Mouse (Mus musculus): ENCODE data around the gene Armcx4. TPM values are rescaled to one million over a fixed set of nuclear protein-coding genes. Genes with fewer than 3 reads are reported as not detected.
"Not testable (repeated sequence)": the region's sequence is repeated elsewhere in the genome, so short reads cannot be mapped to it uniquely, and the experiment has no call there.

Gene Armcx4
- 10 to 100 TPM; 51.3 to 51.5 TPM for total RNA-seq (2021)

DNA sequence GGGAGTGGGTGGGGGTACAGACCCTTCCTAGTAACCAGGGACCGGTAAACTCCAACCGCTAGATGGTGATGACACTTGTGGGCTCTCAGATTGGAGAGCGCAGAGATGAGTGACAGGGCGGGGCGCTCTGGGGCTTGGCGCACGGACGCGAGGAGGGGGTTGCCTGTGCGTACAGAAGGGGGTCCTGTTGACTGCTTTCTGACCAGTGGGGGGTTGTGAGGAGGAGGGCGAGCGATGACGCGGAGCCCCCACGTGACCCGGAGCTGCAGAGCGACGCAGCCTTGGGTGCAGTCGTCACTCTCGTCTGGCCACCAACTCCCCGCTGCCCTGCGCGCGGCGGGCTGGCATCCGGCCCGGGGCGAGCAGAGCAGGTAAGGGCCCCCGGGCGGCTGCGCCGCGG lies at the start of gene Armcx4:
Armcx4 (plus strand) TSS at position 253 of the 400 bp plus-strand sequence.
- peak; percentile 71 to 88 for DNase-seq (ENCODE audit: extremely low spot score in 1 of 2, low spot score in 2 of 2)
- intact Hi-C loops (cut with DNase I), result no loop called here

DNA sequence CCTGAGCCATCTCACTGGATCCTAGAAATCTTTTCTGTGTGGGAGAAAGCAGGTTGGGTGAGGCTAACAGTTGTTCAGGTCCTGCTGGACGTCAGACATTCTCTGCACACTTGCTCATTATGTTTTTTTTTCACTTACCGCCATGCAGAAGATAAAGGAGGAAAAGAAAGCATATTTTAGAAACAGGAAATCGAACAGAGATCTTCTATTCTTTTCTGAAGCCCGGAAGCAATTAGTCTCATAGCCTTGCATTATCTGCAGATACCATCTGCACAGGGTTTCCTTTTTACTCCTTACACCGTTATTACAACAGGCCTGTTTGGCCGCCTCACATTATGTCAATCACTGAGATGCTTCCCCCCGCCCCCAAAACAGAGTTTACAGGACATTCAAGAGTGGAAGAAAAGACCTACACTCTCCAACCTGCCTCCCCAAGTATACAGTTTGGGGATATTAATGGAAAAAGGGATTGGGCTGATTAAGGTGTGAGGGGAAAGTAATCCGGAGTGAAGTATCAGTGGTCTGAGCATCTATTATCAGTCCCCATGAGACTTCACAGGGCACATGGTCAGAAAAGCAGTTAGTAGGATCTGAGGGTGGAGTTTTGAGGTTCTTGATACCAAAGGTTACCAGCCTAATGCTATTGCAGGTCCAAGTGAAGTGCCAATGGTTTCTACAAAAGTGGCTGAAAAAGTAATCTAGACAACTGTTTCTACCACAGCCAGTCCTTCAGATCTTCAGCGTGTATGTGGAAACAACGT lies 45.1 kb upstream of the Armcx4 start:
- intact Hi-C loops (cut with DNase I), result no loop called here
- DNase-seq (ENCODE audit: extremely low spot score in 1 of 2, low spot score in 2 of 2), result no peak

DNA sequence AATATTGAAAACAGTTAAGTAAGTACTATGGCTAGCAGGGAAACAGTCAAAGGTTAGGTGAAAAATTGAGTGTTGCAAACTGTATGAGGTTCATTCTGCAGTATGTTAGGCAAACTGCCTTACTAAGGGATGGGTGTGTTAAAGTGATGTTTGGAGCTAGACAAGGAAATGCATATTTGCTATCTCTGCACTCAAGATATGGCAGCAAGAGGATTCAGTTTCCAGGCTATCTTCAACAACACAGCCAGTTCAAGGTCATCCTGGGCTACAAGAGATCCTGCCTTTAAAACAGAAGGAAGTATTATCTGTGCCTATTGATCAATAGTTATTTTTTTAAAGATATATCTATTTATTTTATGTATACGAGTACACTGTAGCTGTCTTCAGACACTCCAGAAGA lies 40.0 kb upstream of the Armcx4 start:
- intact Hi-C loops (cut with DNase I), result loop anchor here (5.0 kb wide), 1 partner anchor 71 kb away; the partner anchor contains the start of gene Armcx1
- no peak for DNase-seq (ENCODE audit: extremely low spot score in 1 of 2, low spot score in 2 of 2)

DNA sequence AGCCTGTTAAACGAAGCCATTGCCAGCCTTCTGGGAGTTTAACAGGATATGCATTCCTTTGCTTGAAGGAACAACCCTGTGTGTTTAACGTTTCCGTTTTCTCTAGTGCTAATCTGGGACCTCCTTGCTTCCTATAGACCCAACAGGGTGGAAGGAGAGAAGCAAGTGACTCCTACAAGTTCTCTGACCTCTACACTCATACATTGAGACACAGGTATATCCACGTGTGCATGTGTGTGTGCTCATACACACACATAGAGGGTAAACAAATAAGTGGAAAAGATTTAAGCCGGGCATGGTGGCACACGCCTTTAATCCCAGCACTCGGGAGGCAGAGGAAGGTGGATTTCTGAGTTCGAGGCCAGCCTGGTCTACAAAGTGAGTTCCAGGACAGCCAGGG lies 38.9 kb upstream of the Armcx4 start:
- intact Hi-C loops (cut with DNase I), result loop anchor here (5.0 kb wide), 1 partner anchor 70 kb away; the partner anchor contains the start of gene Armcx1
- DNase-seq (ENCODE audit: extremely low spot score in 1 of 2, low spot score in 2 of 2), result no peak

DNA sequence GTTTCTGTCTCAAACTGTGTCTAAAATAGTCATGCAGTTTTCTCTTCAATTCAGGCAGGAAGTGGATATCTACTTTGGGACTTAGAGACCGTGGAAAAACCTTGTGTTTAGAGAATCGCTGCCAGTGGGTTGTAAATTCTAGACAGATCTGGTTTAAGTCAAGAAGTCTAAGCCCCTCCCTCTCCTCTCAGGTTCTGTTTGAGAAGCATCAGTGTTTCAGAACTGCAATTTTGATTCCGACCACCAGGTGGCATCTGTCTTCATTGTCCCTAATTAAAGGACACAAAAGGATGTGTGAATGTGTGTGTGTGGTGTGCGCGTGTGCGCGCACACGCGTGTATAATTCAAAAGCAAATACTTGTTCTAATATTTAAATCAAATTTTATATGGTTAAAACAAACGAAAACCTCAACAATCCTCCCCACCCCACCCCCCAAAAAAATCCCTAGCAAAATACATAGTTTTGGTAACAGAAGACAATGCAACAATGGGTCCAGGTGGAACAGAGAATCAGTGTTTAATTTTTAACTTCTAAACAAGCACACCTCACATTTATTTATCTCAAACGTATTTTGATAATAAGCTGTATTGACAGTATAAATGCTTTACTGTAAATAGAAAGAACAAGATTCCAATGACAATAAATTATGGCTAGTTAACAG lies 38.2 kb upstream of the Armcx4 start:
- intact Hi-C loops (cut with DNase I), result loop anchor here (5.0 kb wide), 1 partner anchor 69 kb away; the partner anchor contains the start of gene Armcx1
- DNase-seq (ENCODE audit: extremely low spot score in 1 of 2, low spot score in 2 of 2), result peak; percentile 68 to 76

DNA sequence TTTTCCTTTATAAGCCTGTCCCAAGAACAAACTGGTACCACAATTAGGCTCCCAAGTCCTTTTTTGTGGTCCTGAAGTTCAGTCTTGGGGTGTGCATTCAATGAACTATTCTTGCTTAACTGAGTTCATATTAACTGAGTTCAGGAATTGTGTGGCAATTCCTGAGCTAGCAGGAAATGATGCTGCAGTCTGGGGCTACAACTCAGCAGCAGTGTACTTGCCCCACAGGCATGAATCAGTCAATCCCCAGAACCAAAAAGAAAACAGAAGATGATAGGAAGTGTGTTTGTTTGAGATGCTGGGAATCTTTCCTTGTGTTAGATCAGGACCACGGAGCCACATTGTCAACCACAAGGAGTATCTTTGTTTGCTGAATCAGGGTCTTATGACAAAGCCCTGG lies 34.3 kb upstream of the Armcx4 start:
- intact Hi-C loops (cut with DNase I), result no loop called here
- no peak for DNase-seq (ENCODE audit: extremely low spot score in 1 of 2, low spot score in 2 of 2)

DNA sequence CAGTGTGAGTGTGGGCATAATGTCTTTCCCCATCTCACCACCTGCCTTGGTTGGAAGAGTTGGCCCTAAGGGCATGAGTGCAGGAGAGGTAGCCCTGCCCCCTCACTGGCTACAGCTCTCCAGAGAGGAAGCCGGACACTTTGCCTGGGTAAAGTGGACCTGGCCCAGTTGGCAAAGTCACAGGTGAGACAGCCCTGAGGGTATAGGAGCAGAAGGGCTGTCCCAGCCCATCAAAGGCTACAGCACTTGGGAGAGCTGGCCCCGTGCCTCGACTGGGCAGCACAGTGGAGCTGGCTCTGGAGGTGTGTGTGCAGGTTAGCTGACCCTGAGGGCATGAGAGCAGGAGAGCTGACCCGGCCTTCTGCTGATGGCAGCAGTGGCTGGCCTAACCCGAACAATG lies 24.7 kb upstream of the Armcx4 start:
- intact Hi-C loops (cut with DNase I), result no loop called here

DNA sequence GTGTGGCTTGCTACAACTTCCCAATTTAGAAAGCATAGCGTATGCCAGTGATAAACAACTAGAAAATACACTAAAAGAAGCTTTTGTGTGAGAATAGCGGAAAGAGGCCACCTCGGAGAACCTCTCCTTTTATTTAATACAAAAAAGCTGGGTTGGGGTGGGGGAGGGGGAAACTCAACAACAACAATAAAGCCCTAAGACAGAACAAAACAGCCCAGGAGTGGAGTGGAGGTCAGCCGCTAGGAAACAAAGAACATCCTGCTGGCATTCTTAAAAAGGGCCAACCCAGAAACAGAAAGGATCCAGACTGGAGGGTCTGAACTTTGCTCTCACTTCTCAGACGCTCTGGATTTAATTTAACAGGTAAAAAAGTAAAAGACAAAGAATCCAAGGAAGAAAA lies 11.3 kb upstream of the Armcx4 start:
- DNase-seq (ENCODE audit: extremely low spot score in 1 of 2, low spot score in 2 of 2), result no peak
- intact Hi-C loops (cut with DNase I), result no loop called here

More for the DNA sequence above, 24.7 kb upstream of the Armcx4 start:
- DNase-seq (ENCODE audit: extremely low spot score in 1 of 2, low spot score in 2 of 2), result no peak

DNA sequence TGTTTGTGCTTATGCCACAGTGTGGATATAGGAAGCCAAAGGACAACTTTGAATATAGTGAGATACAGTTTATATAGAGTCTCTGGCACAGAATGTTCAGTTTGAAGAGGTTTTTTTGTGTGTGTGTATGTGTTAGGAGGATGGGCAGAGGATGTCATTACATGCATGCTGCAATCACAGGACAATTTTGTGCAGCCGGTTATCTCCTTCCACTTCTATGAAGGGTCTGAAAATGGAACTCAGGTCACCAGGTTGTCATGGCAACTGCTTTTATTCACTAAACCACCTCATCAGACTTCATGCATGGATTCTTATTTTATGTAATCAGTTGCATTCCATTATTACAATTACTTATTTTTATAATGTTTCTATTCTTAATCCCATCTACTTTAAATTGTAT lies 10.4 kb upstream of the Armcx4 start:
- DNase-seq (ENCODE audit: extremely low spot score in 1 of 2, low spot score in 2 of 2), result no peak
- intact Hi-C loops (cut with DNase I), result no loop called here

DNA sequence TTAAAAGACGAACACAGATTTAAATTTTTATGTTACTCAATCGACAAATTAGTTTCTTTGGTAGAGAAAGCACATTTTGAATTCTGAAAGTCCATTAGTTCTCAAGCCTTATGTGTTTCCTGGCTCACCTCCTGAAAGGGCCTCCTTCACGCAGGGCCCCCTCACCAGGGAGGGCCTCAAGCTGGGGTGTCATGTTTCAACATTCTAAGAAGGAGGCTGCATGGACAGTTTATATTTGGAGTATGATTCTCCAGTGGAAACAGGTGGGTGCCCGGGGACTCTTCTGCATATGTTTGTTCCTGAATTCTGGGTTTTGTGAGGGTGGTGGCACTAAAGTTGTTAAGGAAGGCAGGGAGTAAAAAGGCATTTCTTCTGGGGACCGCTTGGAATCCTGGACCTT lies 1.4 kb upstream of the Armcx4 start:
- intact Hi-C loops (cut with DNase I), result no loop called here

DNA sequence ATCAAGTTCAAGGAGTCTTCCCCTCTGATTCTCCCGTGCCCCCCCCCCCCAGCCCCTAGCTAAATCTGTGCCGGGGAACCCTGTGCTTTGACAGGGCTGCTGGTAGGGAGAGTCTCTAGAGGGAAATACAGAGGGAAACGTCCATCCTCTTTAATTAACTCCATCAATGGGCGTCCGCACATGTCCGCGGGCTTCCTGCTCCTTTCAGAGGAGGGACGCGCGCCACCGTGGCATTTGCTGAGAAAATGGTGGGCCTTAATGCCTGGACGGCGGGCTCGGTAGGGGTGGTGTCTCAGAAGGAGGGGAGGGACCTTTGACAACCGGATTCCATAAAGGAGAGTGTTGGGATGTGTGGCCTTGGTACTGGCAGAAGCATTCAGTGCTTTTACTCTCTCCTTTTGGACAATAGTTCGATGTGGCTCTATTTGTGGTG lies 436 bp downstream of the Armcx4 start:
- intact Hi-C loops (cut with DNase I), result no loop called here
- peak in 1 of 2 experiments; percentile 63 for DNase-seq (ENCODE audit: extremely low spot score in 1 of 2, low spot score in 2 of 2)

More for the DNA sequence above, 1.4 kb upstream of the Armcx4 start:
- DNase-seq (ENCODE audit: extremely low spot score in 1 of 2, low spot score in 2 of 2), result no peak

DNA sequence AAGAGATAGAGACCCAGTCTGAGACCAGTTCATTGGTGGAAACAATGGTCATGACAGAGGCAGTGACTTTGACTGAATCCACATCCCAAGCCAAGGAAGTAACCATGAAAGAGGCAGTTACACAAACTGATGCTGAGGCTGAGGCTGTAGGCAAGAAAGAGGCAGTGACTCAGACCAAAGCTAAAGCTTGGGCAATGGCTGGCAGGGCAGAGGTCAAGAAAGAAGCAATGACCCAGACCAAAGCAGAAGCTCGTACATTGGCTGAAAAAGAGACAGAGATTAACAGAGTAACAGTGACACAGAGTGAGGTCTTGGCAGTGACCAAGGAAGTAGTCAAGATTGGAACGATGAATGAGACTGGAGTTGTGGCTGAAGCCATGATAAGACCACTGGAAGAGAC lies 3.4 kb downstream of the Armcx4 start:
- no peak for DNase-seq (ENCODE audit: extremely low spot score in 1 of 2, low spot score in 2 of 2)
- intact Hi-C loops (cut with DNase I), result no loop called here

DNA sequence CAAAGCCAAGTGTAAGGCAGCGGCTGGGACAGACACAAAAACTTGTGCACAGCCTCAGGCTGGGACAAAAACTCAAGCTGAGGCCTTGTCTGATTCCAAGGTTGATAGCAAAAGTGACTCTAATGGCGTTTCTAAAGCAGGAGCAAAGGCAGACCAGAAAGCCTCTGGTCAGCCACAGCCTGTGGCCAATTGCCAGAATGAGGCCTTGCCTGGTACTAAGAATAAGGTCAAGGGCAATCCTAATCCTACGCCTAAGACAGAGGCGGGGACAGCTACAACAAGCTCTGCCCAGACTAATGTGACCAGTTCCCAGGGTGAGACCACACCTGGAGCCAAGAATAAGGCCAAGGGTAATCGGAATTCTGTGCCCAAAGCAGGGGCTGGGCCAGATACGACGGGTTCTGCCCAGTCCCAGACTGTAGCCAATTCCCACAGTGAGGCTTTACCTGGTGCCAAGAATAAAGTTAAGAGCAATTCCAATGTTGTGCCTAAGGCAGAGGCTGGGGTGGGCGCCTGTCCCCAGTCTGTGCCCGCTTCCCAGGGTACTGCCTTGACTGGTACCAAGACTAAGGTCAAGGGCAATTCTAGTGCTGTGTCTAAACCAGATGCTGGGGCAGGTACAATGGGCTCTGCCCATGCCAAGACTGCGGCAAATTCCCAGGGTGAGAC lies 4.7 kb downstream of the Armcx4 start:
- intact Hi-C loops (cut with DNase I), result no loop called here

DNA sequence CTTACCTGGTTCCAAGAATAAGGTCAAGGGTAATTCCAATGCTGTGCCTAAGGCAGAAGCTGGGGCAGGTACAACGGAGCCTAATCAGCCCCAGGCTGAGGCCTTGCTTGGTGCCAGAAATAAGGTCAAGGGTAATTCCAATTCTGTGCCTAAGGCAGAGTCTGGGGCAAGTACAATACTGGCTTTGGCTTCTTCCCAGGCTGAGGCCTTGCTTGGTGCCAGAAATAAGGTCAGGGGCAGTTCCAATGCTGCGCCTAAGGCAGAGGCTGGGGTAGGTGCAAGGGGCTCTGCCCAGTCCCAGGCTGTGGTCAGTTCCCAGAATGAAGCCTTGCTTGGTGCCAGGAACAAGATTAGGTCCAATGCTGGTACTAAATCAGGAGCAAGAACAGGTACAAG lies 5.2 kb downstream of the Armcx4 start:
- intact Hi-C loops (cut with DNase I), result no loop called here
- DNase-seq (ENCODE audit: extremely low spot score in 1 of 2, low spot score in 2 of 2), result no peak

More for the DNA sequence above, 4.7 kb downstream of the Armcx4 start:
- no peak for DNase-seq (ENCODE audit: extremely low spot score in 1 of 2, low spot score in 2 of 2)

DNA sequence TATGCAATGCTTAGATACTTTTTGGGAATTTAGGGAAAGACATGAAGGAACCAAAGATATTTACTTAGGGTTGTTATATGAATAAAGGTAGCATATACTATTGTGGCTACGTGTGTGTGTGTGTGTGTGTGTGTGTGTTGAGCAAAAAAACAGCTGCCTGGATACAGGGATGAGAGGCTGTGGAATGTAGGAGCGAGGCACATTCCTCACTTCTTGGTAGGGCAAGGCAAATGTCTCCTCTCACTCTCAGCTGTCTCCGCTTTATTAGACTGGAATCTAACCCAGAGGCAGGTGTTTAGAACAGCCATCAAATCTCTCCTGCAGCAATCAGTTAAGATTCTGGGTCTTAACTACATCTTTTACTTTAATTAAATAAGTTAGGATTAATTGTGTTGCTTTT lies 30.5 kb downstream of the Armcx4 start:
- DNase-seq (ENCODE audit: extremely low spot score in 1 of 2, low spot score in 2 of 2), result no peak
- intact Hi-C loops (cut with DNase I), result loop anchor here (5.0 kb wide), 2 partner anchors 70 to 105 kb away; no protein-coding TSS in a partner anchor

DNA sequence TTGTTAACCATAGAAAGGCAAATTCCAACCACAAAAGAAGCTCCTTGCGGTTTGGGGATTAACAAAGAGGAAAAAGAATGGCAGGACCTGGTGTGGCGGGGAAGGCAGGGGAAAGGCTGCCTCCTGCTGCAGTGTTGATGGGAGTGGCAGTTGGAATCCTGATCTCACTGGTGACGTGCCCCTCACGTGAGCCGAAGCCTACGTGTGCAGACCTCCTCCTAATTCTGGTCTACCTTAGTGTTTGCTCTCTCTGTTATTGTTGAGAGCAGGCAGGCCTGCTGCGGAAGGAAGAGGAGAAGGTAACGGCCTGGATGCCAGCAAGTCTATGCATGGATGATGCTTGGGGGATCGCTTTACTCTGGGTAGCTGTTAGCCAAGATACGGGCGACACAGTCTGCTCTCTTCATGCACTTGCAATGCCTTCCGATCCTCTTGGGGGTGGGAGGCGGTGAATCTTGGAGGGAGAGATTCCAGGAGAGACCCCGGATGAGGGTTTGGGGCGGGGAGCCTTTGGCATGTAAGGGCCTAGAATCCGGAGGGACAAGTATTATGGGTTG lies 31.5 kb downstream of the Armcx4 start, which contains the start of gene Armcx1:
Armcx1 (plus strand) TSS at position 212 of the 557 bp plus-strand sequence.
- peak; percentile 45 to 65 for DNase-seq (ENCODE audit: extremely low spot score in 1 of 2, low spot score in 2 of 2)
- intact Hi-C loops (cut with DNase I), result loop anchor here (5.0 kb wide), 2 partner anchors 71 to 106 kb away; no protein-coding TSS in a partner anchor

DNA sequence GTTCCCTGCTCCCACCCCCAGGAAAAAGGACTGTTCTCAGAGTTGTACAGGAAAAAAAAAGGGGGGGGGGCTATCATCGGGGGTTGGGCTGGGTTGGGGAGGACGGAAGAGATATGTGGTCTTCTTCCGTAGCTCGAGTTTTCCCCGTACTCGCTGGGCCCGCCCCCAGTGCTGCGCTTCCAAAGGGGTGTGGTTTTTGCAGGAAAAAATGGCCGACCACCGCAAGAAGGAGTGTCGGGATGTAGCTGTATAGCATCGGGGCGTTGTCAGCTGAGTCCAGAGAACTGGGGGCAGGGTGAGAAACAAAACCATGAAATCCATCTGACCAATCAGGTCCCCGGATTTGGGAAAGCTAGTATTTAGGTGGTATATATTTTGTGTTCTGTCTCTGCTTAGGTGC lies 32.2 kb downstream of the Armcx4 start:
- intact Hi-C loops (cut with DNase I), result loop anchor here (5.0 kb wide), 2 partner anchors 71 to 106 kb away; no protein-coding TSS in a partner anchor

DNA sequence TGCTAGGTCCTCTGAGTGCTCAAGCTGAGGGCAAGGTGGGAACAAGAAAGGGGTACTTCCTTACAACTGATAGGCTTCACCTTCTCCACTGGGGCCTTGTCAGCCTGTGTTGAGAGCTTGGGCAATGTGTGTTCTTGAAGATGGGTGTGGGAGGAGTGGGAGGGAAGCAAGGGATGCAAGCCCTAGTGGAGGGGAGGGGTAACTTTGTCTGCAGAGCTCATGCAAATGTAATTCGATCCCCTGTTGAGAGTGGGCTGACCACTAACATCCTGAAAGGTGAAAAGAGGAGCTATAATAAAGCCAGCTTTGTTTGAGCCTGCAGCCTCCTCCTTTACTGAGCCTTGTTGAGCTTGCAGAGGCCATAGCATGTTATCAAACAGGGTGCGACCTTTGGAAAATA lies 37.4 kb downstream of the Armcx4 start:
- DNase-seq (ENCODE audit: extremely low spot score in 1 of 2, low spot score in 2 of 2); intact Hi-C loops (cut with DNase I): not testable (repeated sequence)

More for the DNA sequence above, 32.2 kb downstream of the Armcx4 start:
- DNase-seq (ENCODE audit: extremely low spot score in 1 of 2, low spot score in 2 of 2), result peak; percentile 50 to 82

DNA sequence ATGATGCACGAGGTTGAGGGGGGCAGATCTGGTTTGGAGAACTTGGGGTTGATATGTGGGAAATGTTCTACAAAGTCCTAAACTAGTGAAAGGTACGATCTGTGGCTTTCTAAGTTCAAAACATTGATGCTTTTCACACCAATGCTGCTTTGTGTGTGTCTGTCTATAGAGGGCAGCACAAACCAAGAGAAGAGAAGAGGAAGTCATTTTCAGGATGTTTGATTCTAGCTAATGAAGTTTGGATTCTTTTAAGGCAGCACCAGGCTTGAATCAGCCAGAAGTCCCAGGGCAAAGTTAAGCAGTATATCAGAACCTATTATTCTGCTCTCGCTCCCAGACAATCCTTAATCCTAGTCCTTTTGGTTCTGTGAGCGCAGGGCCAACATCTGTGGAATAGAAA lies 43.5 kb downstream of the Armcx4 start:
- intact Hi-C loops (cut with DNase I), result no loop called here
- DNase-seq (ENCODE audit: extremely low spot score in 1 of 2, low spot score in 2 of 2), result no peak

All from left cerebral cortex, postnatal 10 days (tissue).